Mouse (Mus musculus): ENCODE data around the gene Ptges2. TPM values are rescaled to one million over a fixed set of nuclear protein-coding genes. Genes with fewer than 3 reads are reported as not detected.

Ptges2 gene
- polyA plus RNA-seq, 1 experiment, result 15.0 TPM

GRCm38 (mm10) chr2:32421851-32422251 is 26.2 kb downstream of the Ptges2 start:
- TF ChIP-seq POLR2A (IDR thresholded peaks at IDR 0.05; ENCODE audit: borderline replicate concordance, control insufficient read depth, low read depth, low read length) (no peak), CTCF (IDR thresholded peaks at IDR 0.05; ENCODE audit: control insufficient read depth, insufficient read depth, low read length) (no peak)
- H3K4me1 ChIP-seq (ENCODE audit: control insufficient read depth, insufficient read depth, low read length), result no peaks in the 10 kb centered on the region; the same call in 1 of the 2 replicates
- 93% methylated on average over 6 of the region's 6 CpGs for WGBS
- H3K27ac ChIP-seq (ENCODE audit: control insufficient read depth, insufficient read depth, low read depth, low read length, poor library complexity), result no peak overlapping the region
- no peak overlapping the region for H3K4me3 ChIP-seq (replicated peaks; ENCODE audit: control insufficient read depth, low read depth, low read length)

- WGBS, result 12% methylated on average over 14 of the region's 14 CpGs
- Histone ChIP-seq H3K27ac (ENCODE audit: control insufficient read depth, insufficient read depth, low read depth, low read length, poor library complexity) (no peak overlapping the region), H3K4me1 (ENCODE audit: control insufficient read depth, insufficient read depth, low read length) (no peaks in the 10 kb centered on the region; the same call in 1 of the 2 replicates), H3K4me3 (replicated peaks; ENCODE audit: control insufficient read depth, low read depth, low read length) (no peak overlapping the region)
- TF ChIP-seq CTCF (IDR thresholded peaks at IDR 0.05; ENCODE audit: control insufficient read depth, insufficient read depth, low read length) (no peak), POLR2A (IDR thresholded peaks at IDR 0.05; ENCODE audit: borderline replicate concordance, control insufficient read depth, low read depth, low read length) (no peak)
Measured at GRCm38 (mm10) chr2:32423481-32424331, 28.0 kb downstream of the Ptges2 start.

GRCm38 (mm10) chr2:32424796-32425195 is 29.1 kb downstream of the Ptges2 start:
- Histone ChIP-seq H3K4me3 (replicated peaks; ENCODE audit: control insufficient read depth, low read depth, low read length) (no peak overlapping the region), H3K4me1 (ENCODE audit: control insufficient read depth, insufficient read depth, low read length) (peaks cover 4% of the 10 kb centered on the region; the same call in 1 of the 2 replicates), H3K27ac (ENCODE audit: control insufficient read depth, insufficient read depth, low read depth, low read length, poor library complexity) (no peak overlapping the region)
- TF ChIP-seq CTCF (IDR thresholded peaks at IDR 0.05; ENCODE audit: control insufficient read depth, insufficient read depth, low read length) (no peak), POLR2A (IDR thresholded peaks at IDR 0.05; ENCODE audit: borderline replicate concordance, control insufficient read depth, low read depth, low read length) (no peak)
- WGBS, result 74% methylated on average over 3 of the region's 3 CpGs

GRCm38 (mm10) chr2:32425568-32425967 is 29.9 kb downstream of the Ptges2 start:
- no peak overlapping the region for H3K4me3 ChIP-seq (replicated peaks; ENCODE audit: control insufficient read depth, low read depth, low read length)

GRCm38 (mm10) chr2:32426141-32426540 is 30.4 kb downstream of the Ptges2 start:
- H3K4me3 ChIP-seq (replicated peaks; ENCODE audit: control insufficient read depth, low read depth, low read length), result no peak overlapping the region
- peaks cover 5% of the 10 kb centered on the region; the same call in 1 of the 2 replicates for H3K4me1 ChIP-seq (ENCODE audit: control insufficient read depth, insufficient read depth, low read length)
- TF ChIP-seq CTCF (IDR thresholded peaks at IDR 0.05; ENCODE audit: control insufficient read depth, insufficient read depth, low read length), result no peak
- TF ChIP-seq POLR2A (IDR thresholded peaks at IDR 0.05; ENCODE audit: borderline replicate concordance, control insufficient read depth, low read depth, low read length), result no peak
- 84% methylated on average over 1 of the region's 1 CpGs for WGBS
- no peak overlapping the region for H3K27ac ChIP-seq (ENCODE audit: control insufficient read depth, insufficient read depth, low read depth, low read length, poor library complexity)

More at GRCm38 (mm10) chr2:32425568-32425967, 29.9 kb downstream of the Ptges2 start:
- Histone ChIP-seq H3K4me1 (ENCODE audit: control insufficient read depth, insufficient read depth, low read length) (peaks cover 5% of the 10 kb centered on the region; the same call in 1 of the 2 replicates), H3K27ac (ENCODE audit: control insufficient read depth, insufficient read depth, low read depth, low read length, poor library complexity) (no peak overlapping the region)
- WGBS, result 88% methylated on average over 5 of the region's 5 CpGs
- no peak for TF ChIP-seq POLR2A (IDR thresholded peaks at IDR 0.05; ENCODE audit: borderline replicate concordance, control insufficient read depth, low read depth, low read length)
- no peak for TF ChIP-seq CTCF (IDR thresholded peaks at IDR 0.05; ENCODE audit: control insufficient read depth, insufficient read depth, low read length)

GRCm38 (mm10) chr2:32427720-32428119 is 32.0 kb downstream of the Ptges2 start:
- TF ChIP-seq POLR2A (IDR thresholded peaks at IDR 0.05; ENCODE audit: borderline replicate concordance, control insufficient read depth, low read depth, low read length) (no peak), CTCF (IDR thresholded peaks at IDR 0.05; ENCODE audit: control insufficient read depth, insufficient read depth, low read length) (no peak)
- Histone ChIP-seq H3K27ac (ENCODE audit: control insufficient read depth, insufficient read depth, low read depth, low read length, poor library complexity) (no peak overlapping the region), H3K4me3 (replicated peaks; ENCODE audit: control insufficient read depth, low read depth, low read length) (no peak overlapping the region), H3K4me1 (ENCODE audit: control insufficient read depth, insufficient read depth, low read length) (peaks cover 5% of the 10 kb centered on the region; the same call in 1 of the 2 replicates)
- WGBS, result 73% methylated on average over 5 of the region's 5 CpGs

GRCm38 (mm10) chr2:32428262-32428722 is 32.6 kb downstream of the Ptges2 start:
- peaks cover 5% of the 10 kb centered on the region; the same call in 1 of the 2 replicates for H3K4me1 ChIP-seq (ENCODE audit: control insufficient read depth, insufficient read depth, low read length)
- 19% methylated on average over 8 of the region's 8 CpGs for WGBS
- H3K27ac ChIP-seq (ENCODE audit: control insufficient read depth, insufficient read depth, low read depth, low read length, poor library complexity), result no peak overlapping the region
- no peak for TF ChIP-seq POLR2A (IDR thresholded peaks at IDR 0.05; ENCODE audit: borderline replicate concordance, control insufficient read depth, low read depth, low read length)
- no peak overlapping the region for H3K4me3 ChIP-seq (replicated peaks; ENCODE audit: control insufficient read depth, low read depth, low read length)

- H3K4me3 ChIP-seq (replicated peaks; ENCODE audit: control insufficient read depth, low read depth, low read length), result no peak overlapping the region
- TF ChIP-seq POLR2A (IDR thresholded peaks at IDR 0.05; ENCODE audit: borderline replicate concordance, control insufficient read depth, low read depth, low read length), result no peak
- TF ChIP-seq CTCF (IDR thresholded peaks at IDR 0.05; ENCODE audit: control insufficient read depth, insufficient read depth, low read length), result no peak
- peaks cover 5% of the 10 kb centered on the region; the same call in 1 of the 2 replicates for H3K4me1 ChIP-seq (ENCODE audit: control insufficient read depth, insufficient read depth, low read length)
- WGBS, result 51% methylated on average over 4 of the region's 4 CpGs
- no peak overlapping the region for H3K27ac ChIP-seq (ENCODE audit: control insufficient read depth, insufficient read depth, low read depth, low read length, poor library complexity)
Measured at GRCm38 (mm10) chr2:32429215-32429891, 33.7 kb downstream of the Ptges2 start.
